Mouse (Mus musculus) heart, embryonic 11.5 days (tissue): ENCODE results near the gene Ripor2. TPM values are rescaled to one million over a fixed set of nuclear protein-coding genes. Genes with fewer than 3 reads are reported as not detected.

Experiments
- ATAC-seq: fragments of 200-750 bp; cut with Nextera tagmentation; replicated peaks from 2 replicates; pipeline ENCODE4 v1.8.0; 2017; ENCODE audit warnings: moderate library complexity; ENCODE audit not compliant: insufficient number of reproducible peaks, low FRiP score, low TSS enrichment
- H3K27ac ChIP-seq: fragments of 300-500 bp; sonication (generic); 2 replicates; pipeline ENCODE4 v1.5.1; 2014; ENCODE audit warnings: mild to moderate bottlenecking, low read depth, low read length
- H3K27me3 ChIP-seq: fragments of 300-500 bp; sonication (generic); 2 replicates; pipeline ENCODE4 v1.6.1; 2014; ENCODE audit warnings: mild to moderate bottlenecking, low read length, mixed read lengths; ENCODE audit not compliant: control insufficient read depth, insufficient read depth
- H3K36me3 ChIP-seq: fragments of 300-500 bp; sonication (generic); 2 replicates; pipeline ENCODE4 v1.6.1; 2014; ENCODE audit warnings: mild to moderate bottlenecking, low read length, moderate library complexity, mixed read lengths; ENCODE audit not compliant: control insufficient read depth, insufficient read depth
- H3K4me1 ChIP-seq: fragments of 300-500 bp; sonication (generic); 2 replicates; pipeline ENCODE4 v1.6.1; 2014; ENCODE audit warnings: low read length; ENCODE audit not compliant: control insufficient read depth, insufficient read depth
- H3K4me2 ChIP-seq: fragments of 300-500 bp; sonication (generic); 2 replicates; pipeline ENCODE4 v1.6.1; 2014; ENCODE audit warnings: mild to moderate bottlenecking, moderate library complexity
- H3K4me3 ChIP-seq: fragments of 300-500 bp; sonication (generic); 2 replicates; pipeline ENCODE4 v1.5.1; 2014; ENCODE audit warnings: low read depth, low read length
- H3K9ac ChIP-seq: fragments of 300-500 bp; sonication (generic); 2 replicates; pipeline ENCODE4 v1.6.1; 2014; ENCODE audit warnings: mild to moderate bottlenecking, low read depth, low read length, moderate library complexity
- H3K9me3 ChIP-seq: fragments of 300-500 bp; sonication (generic); replicated peaks from 2 replicates; pipeline ENCODE4 v1.6.1; 2016; ENCODE audit warnings: low read length; ENCODE audit not compliant: control insufficient read depth
- WGBS: fragments of 180-500 bp; shearing (Covaris S2); extraction: QIAGEN DNeasy Blood & Tissue Kit; methylation state at CpG from one replicate; pipeline ENCODE4 v1.1.7; 2014; ENCODE audit not compliant: insufficient replicate concordance; 5-methylcytosine and 5-hydroxymethylcytosine counted together
- polyA plus RNA-seq: library from polyadenylated mRNA; unstranded; fragments of >200 nt; fragmentation: Nextera tagmentation; extraction: Ambion mirVana; gene quantifications from 2 replicates; pipeline ENCODE4 v1.2.1, GENCODE M21; 2014

Gene Ripor2
- polyA plus RNA-seq, 1 experiment from 2014 or later, result 6.5 TPM

- H3K27ac ChIP-seq, result no peak overlapping the region
- H3K9me3 ChIP-seq, result no peaks in the 10 kb centered on the region
- H3K27me3 ChIP-seq, result no peaks in the 10 kb centered on the region
- 55% methylated on average over 4 of the region's 4 CpGs for WGBS
- no peak overlapping the region for H3K4me3 ChIP-seq
- no peaks in the 10 kb centered on the region for H3K36me3 ChIP-seq
- no peak overlapping the region for H3K9ac ChIP-seq
- H3K4me2 ChIP-seq, result no peak overlapping the region
- no peak for ATAC-seq
- H3K4me1 ChIP-seq, result peaks cover 23% of the 10 kb centered on the region
Measured at GRCm38 (mm10) chr13:24628192-24628591, 46.2 kb downstream of the Ripor2 start.

GRCm38 (mm10) chr13:24629073-24629621 lies 47.2 kb downstream of the Ripor2 start:
- H3K27me3 ChIP-seq, result 0 out of 2 replicates have a peak, but pooled peaks cover 2% of the 10 kb centered on the region
- H3K4me1 ChIP-seq, result peaks cover 23% of the 10 kb centered on the region
- ATAC-seq, result no peak
- H3K27ac ChIP-seq, result no peak overlapping the region
- H3K4me3 ChIP-seq, result no peak overlapping the region
- no peaks in the 10 kb centered on the region for H3K36me3 ChIP-seq
- H3K9ac ChIP-seq, result no peak overlapping the region
- no peak overlapping the region for H3K4me2 ChIP-seq
- H3K9me3 ChIP-seq, result no peaks in the 10 kb centered on the region
- 32% methylated on average over 6 of the region's 6 CpGs for WGBS

- peaks cover 23% of the 10 kb centered on the region for H3K4me1 ChIP-seq
- H3K36me3 ChIP-seq, result no peaks in the 10 kb centered on the region
- 13% methylated on average over 4 of the region's 4 CpGs for WGBS
- H3K9ac ChIP-seq, result no peak overlapping the region
- ATAC-seq, result no peak
- no peaks in the 10 kb centered on the region for H3K9me3 ChIP-seq
- H3K4me2 ChIP-seq, result no peak overlapping the region
- no peak overlapping the region for H3K27ac ChIP-seq
- H3K4me3 ChIP-seq, result no peak overlapping the region
- H3K27me3 ChIP-seq, result peaks cover 2% of the 10 kb centered on the region; the same call in 1 of the 2 replicates
Measured at GRCm38 (mm10) chr13:24630364-24630763, 48.4 kb downstream of the Ripor2 start.

GRCm38 (mm10) chr13:24632988-24633577 lies 51.1 kb downstream of the Ripor2 start:
- ATAC-seq, result no peak
- Histone ChIP-seq H3K4me2 (no peak overlapping the region), H3K36me3 (no peaks in the 10 kb centered on the region), H3K4me3 (no peak overlapping the region), H3K9ac (no peak overlapping the region), H3K27ac (no peak overlapping the region), H3K9me3 (no peaks in the 10 kb centered on the region), H3K4me1 (peaks cover 30% of the 10 kb centered on the region), H3K27me3 (peaks cover 9% of the 10 kb centered on the region; the same call in 1 of the 2 replicates)
- 45% methylated on average over 4 of the region's 4 CpGs for WGBS

- Histone ChIP-seq H3K27ac (no peak overlapping the region), H3K36me3 (no peaks in the 10 kb centered on the region), H3K4me2 (no peak overlapping the region), H3K9ac (no peak overlapping the region), H3K4me3 (no peak overlapping the region), H3K4me1 (peaks cover 31% of the 10 kb centered on the region), H3K27me3 (peaks cover 9% of the 10 kb centered on the region; the same call in 1 of the 2 replicates), H3K9me3 (no peaks in the 10 kb centered on the region)
- WGBS, result 84% methylated on average over 13 of the region's 13 CpGs
- ATAC-seq, result no peak
Measured at GRCm38 (mm10) chr13:24634346-24635120, 52.5 kb downstream of the Ripor2 start.

GRCm38 (mm10) chr13:24638371-24639214 lies 56.6 kb downstream of the Ripor2 start:
- Histone ChIP-seq H3K4me1 (peaks cover 30% of the 10 kb centered on the region), H3K9me3 (no peaks in the 10 kb centered on the region), H3K4me2 (peak overlapping the region; percentile 99), H3K4me3 (peak overlapping the region; percentile 71), H3K36me3 (no peaks in the 10 kb centered on the region), H3K27me3 (peaks cover 7% of the 10 kb centered on the region; the same call in 1 of the 2 replicates), H3K9ac (peak overlapping the region; percentile 74), H3K27ac (no peak overlapping the region)
- ATAC-seq, result no peak; the same call in 1 of the 2 replicates
- WGBS, result under 1% methylated on average over 61 of the region's 66 CpGs

GRCm38 (mm10) chr13:24639215-24640165 lies 57.5 kb downstream of the Ripor2 start:
- H3K36me3 ChIP-seq, result no peaks in the 10 kb centered on the region
- H3K9me3 ChIP-seq, result no peaks in the 10 kb centered on the region
- WGBS, result 14% methylated on average over 22 of the region's 22 CpGs
- peaks cover 36% of the 10 kb centered on the region for H3K4me1 ChIP-seq
- peak overlapping the region; percentile 71 for H3K4me3 ChIP-seq
- H3K4me2 ChIP-seq, result peak overlapping the region; percentile 99
- H3K27me3 ChIP-seq, result peaks cover 7% of the 10 kb centered on the region; the same call in 1 of the 2 replicates
- H3K27ac ChIP-seq, result peak overlapping the region; percentile 31
- peak overlapping the region; percentile 74 for H3K9ac ChIP-seq
- no peak for ATAC-seq
